Mouse (Mus musculus): ENCODE results near the gene Sdsl. TPM values are rescaled to one million over a fixed set of nuclear protein-coding genes. Genes with fewer than 3 reads are reported as not detected.

The Sdsl gene
- polyA plus RNA-seq, 1 experiment from 2014 or later, result 14.0 TPM

DNA sequence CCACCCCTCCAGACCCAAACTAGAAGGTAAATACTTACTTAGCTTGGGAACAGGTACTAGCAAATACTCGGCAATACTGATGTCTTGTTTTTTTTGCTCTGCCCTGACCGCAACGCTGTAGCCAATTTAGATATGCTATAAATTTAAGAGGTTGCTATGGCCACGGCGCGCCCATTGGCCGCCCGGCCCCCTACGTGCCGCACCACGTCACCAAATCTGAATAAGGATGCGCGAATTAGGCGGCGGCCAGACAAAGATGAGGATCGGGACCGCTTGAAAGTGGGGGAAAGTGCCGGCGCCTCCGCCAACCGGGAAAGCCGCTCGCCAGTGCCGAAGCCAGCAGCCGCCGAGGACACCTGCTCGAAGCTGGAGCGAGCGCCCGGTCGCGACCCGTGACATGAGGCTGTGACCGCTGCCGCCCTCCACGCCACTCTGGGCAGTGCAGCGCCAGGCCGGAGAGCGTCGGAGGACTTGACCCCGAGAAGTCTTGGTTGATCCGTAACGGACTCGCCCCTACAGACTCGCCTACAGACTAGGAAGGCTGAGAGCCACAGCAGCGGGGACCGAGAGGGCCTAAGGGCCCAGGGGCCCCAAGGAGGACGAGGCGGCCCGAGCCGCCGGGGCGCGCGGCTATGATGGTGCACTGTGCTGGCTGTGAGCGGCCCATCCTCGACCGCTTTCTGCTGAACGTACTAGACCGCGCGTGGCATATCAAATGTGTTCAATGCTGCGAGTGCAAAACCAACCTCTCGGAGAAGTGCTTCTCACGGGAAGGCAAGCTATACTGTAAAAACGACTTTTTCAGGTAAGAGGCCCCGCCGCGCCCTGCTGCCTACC lies 40.7 kb downstream of the Sdsl start, which contains the start of gene Lhx5:
Lhx5 (plus strand) TSS at position 51 of the 837 bp plus-strand sequence.
- H3K36me3 ChIP-seq, result no peaks in the 10 kb centered on the region
- no peak within 1 kb of the TSS for H3K4me2 ChIP-seq (replicated peaks)
- WGBS, result under 1% methylated on average over 69 of the region's 69 CpGs
- no peak within 1 kb of the TSS for H3K27ac ChIP-seq
- ATAC-seq, result no peak
- peaks cover 7% of the 10 kb centered on the region for H3K4me1 ChIP-seq (replicated peaks)
- H3K9ac ChIP-seq, result no peak within 1 kb of the TSS
- H3K9me3 ChIP-seq, result no peaks in the 10 kb centered on the region
- no peak within 1 kb of the TSS; the same call in 1 of the 2 replicates for H3K4me3 ChIP-seq (replicated peaks)
- peaks cover 95% of the 10 kb centered on the region for H3K27me3 ChIP-seq (replicated peaks)

DNA sequence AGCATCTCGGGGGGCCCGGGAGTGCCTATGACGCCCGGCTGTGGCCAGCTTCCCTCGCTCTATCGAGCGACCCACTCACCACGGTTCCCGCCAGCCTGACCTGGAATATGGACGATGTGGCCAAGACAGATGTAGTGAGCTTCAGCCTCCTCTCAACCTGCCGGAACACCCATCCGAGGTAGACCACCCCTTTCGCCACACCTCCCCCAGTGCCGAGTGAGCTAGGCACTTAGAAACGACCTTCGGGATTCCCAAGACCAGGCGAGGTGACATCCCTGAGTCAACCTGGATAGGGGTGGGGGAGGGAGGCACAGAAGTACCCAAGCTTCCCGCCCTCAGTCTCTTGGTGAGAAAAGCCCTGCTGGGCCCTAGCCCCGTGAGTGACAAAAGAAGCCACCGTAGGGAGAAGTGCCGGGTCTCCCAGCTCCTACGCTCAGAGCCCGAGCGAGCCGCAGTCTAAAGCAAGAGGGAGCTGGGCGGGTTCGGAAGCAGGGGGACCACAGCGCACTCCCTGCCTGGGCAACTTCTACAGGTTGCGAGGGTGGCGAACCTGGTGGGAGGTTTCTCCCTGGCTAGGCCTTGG lies 41.5 kb downstream of the Sdsl start:
- Histone ChIP-seq H3K4me3 (replicated peaks) (no peak overlapping the region), H3K27me3 (replicated peaks) (peaks cover 95% of the 10 kb centered on the region)
- 1% methylated on average over 30 of the region's 30 CpGs for WGBS

DNA sequence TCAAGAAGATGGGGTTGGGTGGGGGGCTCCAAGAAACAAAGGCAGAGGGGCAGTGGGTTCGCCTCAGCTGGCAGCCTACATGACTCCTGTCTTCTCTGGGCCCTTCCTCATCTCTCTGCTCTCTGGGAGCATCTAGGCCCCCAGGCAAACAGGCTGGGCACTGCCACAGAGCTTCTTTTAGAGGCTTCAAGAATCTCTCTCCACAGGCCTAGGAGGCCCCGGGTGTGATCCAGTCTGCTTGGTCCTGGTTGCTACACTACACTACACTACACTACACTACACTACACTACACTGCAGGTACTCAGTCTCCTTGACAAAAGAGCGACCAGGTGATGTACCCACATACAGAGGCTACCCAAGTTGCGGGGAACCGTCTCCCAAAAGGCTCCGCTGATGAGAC lies 42.9 kb downstream of the Sdsl start:
- no peak overlapping the region for H3K9ac ChIP-seq
- no peak overlapping the region for H3K27ac ChIP-seq
- ATAC-seq, result no peak
- H3K4me2 ChIP-seq (replicated peaks), result no peak overlapping the region
- H3K36me3 ChIP-seq, result no peaks in the 10 kb centered on the region
- H3K4me1 ChIP-seq (replicated peaks), result no peaks in the 10 kb centered on the region; the same call in 1 of the 2 replicates
- peaks cover 91% of the 10 kb centered on the region for H3K27me3 ChIP-seq (replicated peaks)
- WGBS, result 4% methylated on average over 6 of the region's 6 CpGs
- no peaks in the 10 kb centered on the region for H3K9me3 ChIP-seq
- no peak overlapping the region for H3K4me3 ChIP-seq (replicated peaks)

More for the DNA sequence above, 41.5 kb downstream of the Sdsl start:
- Histone ChIP-seq H3K36me3 (no peaks in the 10 kb centered on the region), H3K9me3 (no peaks in the 10 kb centered on the region), H3K4me1 (replicated peaks) (peaks cover 4% of the 10 kb centered on the region), H3K9ac (no peak overlapping the region), H3K27ac (no peak overlapping the region), H3K4me2 (replicated peaks) (no peak overlapping the region)
- no peak for ATAC-seq

DNA sequence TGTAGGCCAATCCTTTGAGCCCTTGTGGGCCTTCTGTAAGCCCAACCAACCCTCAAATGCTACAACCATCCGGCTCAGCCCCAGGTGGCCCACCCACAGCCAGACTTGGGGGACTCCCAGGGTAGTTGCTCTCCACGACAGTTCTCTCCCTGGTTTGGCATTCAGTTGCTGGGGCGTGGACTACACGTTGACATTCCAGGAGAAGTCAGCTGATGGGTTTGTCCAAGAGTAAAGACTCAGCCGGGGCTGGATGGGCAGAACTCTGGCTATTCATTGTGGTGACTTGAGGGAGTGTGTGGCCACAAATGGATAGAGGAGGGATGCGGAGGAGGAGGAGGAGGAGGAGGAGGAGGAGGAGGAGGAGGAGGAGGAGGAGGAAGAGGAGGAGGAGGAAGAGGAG lies 43.6 kb downstream of the Sdsl start:
- Histone ChIP-seq H3K4me1 (replicated peaks) (no peaks in the 10 kb centered on the region; the same call in 1 of the 2 replicates), H3K9ac (no peak overlapping the region), H3K27me3 (replicated peaks) (peaks cover 91% of the 10 kb centered on the region), H3K36me3 (no peaks in the 10 kb centered on the region), H3K27ac (no peak overlapping the region), H3K4me2 (replicated peaks) (no peak overlapping the region), H3K9me3 (no peaks in the 10 kb centered on the region), H3K4me3 (replicated peaks) (no peak overlapping the region)
- 3% methylated on average over 5 of the region's 6 CpGs for WGBS
- no peak for ATAC-seq

DNA sequence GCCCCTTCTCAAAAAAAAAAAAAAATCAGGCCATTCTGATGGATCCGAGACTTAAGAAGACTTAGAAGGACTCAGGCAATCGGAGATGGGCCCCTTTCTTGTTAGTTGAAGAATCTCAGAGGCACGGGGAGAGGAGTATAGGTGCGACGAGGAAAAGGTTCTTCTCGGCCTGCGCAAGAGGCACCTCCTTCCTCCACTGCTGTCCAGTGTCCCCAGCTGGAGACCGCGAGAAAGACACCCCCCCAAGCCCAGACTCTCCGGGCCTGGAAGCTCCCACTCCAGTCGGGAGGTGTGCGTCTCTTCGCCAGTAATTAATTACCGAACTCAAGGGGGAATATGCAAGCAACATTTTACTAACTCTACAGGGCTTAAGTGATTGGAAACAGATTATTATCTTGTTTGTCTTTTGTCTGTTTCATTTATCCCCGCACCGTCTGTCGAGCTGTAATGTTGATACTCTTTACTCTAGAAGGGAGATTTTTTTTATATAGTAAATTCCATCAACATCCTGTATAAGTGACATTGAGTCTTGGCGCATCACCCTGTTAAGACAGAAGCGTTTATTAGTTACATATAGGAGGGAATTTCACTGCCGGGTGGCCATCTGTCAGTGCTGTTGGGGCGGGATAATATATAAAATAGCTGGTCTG lies 44.3 kb downstream of the Sdsl start:
- WGBS, result 2% methylated on average over 21 of the region's 21 CpGs
- H3K9me3 ChIP-seq, result no peaks in the 10 kb centered on the region
- H3K27ac ChIP-seq, result no peak overlapping the region
- H3K4me2 ChIP-seq (replicated peaks), result no peak overlapping the region
- H3K9ac ChIP-seq, result no peak overlapping the region
- ATAC-seq, result no peak
- peaks cover 88% of the 10 kb centered on the region for H3K27me3 ChIP-seq (replicated peaks)
- no peaks in the 10 kb centered on the region; the same call in 1 of the 2 replicates for H3K4me1 ChIP-seq (replicated peaks)
- H3K4me3 ChIP-seq (replicated peaks), result no peak overlapping the region
- H3K36me3 ChIP-seq, result no peaks in the 10 kb centered on the region

DNA sequence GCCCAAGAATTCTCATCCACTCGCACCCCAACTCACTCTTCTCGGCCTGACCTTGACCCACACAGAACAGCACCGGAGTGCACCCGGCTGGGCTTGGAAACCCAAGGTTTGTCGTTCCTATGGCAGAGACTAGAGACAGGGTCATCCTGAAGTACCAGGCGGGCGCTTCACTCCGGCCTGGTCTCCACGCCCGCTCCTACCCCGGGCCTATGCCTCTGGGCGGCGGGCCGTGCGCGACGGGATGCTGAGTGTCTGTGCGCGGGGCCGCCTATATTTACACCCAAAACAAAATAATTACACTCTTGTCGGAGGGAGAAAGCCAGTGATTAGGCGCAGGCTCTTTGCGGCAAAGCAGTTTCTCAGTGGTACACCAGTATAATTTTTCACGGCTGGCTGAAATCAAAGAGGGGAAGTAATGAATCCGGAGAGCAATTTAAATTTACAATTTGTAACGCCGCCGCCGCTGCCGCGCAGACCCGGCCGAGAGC lies 45.1 kb downstream of the Sdsl start:
- Histone ChIP-seq H3K4me1 (replicated peaks) (no peaks in the 10 kb centered on the region; the same call in 1 of the 2 replicates), H3K9me3 (no peaks in the 10 kb centered on the region), H3K9ac (no peak overlapping the region), H3K4me3 (replicated peaks) (no peak overlapping the region), H3K27ac (no peak overlapping the region), H3K36me3 (no peaks in the 10 kb centered on the region), H3K27me3 (replicated peaks) (peaks cover 88% of the 10 kb centered on the region), H3K4me2 (replicated peaks) (no peak overlapping the region)
- WGBS, result under 1% methylated on average over 33 of the region's 33 CpGs
- ATAC-seq, result no peak

DNA sequence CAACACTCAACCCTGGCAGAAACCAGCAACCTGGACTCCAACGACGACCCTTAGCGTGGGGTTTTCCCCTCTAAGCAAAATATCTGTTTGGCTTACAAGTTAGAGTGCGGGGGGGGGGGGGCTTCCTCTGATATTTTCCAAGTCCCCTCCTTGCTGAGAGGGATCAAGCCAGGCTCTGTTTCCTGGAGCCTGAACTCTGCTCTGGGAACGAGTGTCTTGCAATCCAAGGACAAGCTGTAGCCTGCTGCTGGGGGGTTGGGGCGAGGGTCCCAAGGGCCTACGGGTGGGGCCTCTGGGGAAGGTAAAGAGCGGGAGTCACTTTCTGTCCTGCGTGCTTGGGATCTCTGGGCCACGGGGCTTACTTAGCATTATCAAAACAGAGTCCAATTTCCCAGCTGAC lies 46.0 kb downstream of the Sdsl start:
- no peak overlapping the region for H3K9ac ChIP-seq
- no peak for ATAC-seq
- no peaks in the 10 kb centered on the region for H3K9me3 ChIP-seq
- H3K4me3 ChIP-seq (replicated peaks), result no peak overlapping the region
- no peak overlapping the region for H3K27ac ChIP-seq
- WGBS, result 2% methylated on average over 10 of the region's 10 CpGs
- no peak overlapping the region for H3K4me2 ChIP-seq (replicated peaks)
- H3K36me3 ChIP-seq, result no peaks in the 10 kb centered on the region
- peaks cover 88% of the 10 kb centered on the region for H3K27me3 ChIP-seq (replicated peaks)
- H3K4me1 ChIP-seq (replicated peaks), result no peaks in the 10 kb centered on the region; the same call in 1 of the 2 replicates

DNA sequence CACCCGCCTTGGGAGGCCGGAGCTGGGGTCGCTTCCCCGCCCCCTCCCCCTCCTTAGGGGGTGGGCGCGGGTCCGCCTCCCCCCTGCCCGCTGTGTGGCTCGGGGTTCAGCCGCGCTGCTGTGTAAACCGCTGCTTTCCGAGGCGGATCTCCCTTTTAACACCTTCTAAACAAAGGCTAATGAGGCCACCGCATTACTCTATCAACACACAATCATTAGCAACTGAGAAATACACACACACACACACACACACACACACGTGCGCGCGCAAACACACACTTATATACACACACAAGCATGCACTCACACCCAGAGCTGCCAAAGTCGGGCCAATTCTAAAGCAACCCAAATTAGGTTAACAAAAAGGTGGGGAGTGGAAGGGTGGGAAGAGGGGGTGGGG lies 46.9 kb downstream of the Sdsl start:
- H3K27ac ChIP-seq, result no peak overlapping the region
- H3K27me3 ChIP-seq (replicated peaks), result peaks cover 86% of the 10 kb centered on the region
- no peaks in the 10 kb centered on the region for H3K36me3 ChIP-seq
- H3K9ac ChIP-seq, result no peak overlapping the region
- no peaks in the 10 kb centered on the region; the same call in 1 of the 2 replicates for H3K4me1 ChIP-seq (replicated peaks)
- no peak overlapping the region for H3K4me2 ChIP-seq (replicated peaks)
- H3K9me3 ChIP-seq, result no peaks in the 10 kb centered on the region
- ATAC-seq, result no peak
- no peak overlapping the region for H3K4me3 ChIP-seq (replicated peaks)
- 0% methylated on average over 16 of the region's 20 CpGs for WGBS

DNA sequence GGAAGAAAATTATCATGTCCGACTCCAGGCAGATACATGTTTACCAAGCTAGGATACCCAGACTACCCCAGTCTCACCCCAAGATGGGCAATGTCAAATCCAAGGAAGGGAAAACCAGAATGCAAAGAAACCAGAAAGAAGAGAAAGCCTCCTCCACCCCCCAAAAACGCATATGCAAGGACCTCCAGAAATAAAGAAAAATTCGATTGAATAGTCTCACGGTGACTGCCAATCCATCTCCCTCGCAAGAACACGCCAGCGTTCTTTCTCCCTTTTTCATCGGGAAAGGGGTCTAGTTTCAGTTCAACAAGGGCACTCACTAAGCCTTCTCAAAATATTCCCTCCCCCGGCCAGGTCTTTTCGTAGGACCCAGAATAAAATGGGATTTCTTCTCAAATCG lies 48.0 kb downstream of the Sdsl start:
- peaks cover 82% of the 10 kb centered on the region for H3K27me3 ChIP-seq (replicated peaks)
- H3K4me1 ChIP-seq (replicated peaks), result no peaks in the 10 kb centered on the region; the same call in 1 of the 2 replicates
- H3K27ac ChIP-seq, result no peak overlapping the region
- WGBS, result 2% methylated on average over 11 of the region's 11 CpGs
- H3K36me3 ChIP-seq, result no peaks in the 10 kb centered on the region
- H3K4me2 ChIP-seq (replicated peaks), result no peak overlapping the region
- no peaks in the 10 kb centered on the region for H3K9me3 ChIP-seq
- no peak overlapping the region for H3K4me3 ChIP-seq (replicated peaks)
- ATAC-seq, result no peak
- H3K9ac ChIP-seq, result no peak overlapping the region

DNA sequence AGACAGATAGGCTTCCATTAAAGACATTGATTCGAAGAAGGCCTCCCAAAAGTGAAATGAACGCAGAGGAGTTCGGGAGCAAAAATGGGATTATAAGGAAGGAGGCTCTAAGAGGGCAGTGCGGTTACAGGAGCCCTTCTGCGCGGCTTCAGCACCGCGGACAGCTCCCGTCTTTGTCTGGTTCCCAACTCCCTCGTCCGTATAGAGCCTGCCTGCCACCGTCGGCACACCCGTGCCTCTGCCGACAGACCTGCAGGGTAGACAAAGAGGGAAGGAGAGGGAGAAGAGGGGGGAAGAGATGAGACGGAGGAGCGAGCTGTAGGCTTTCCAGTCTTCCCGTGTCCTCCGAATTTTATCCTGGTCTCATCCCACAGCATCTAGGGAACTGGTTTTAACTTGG lies 48.6 kb downstream of the Sdsl start:
- Histone ChIP-seq H3K27ac (no peak overlapping the region), H3K9ac (no peak overlapping the region), H3K4me2 (replicated peaks) (no peak overlapping the region), H3K4me1 (replicated peaks) (no peaks in the 10 kb centered on the region; the same call in 1 of the 2 replicates), H3K9me3 (no peaks in the 10 kb centered on the region), H3K36me3 (no peaks in the 10 kb centered on the region), H3K27me3 (replicated peaks) (peaks cover 77% of the 10 kb centered on the region), H3K4me3 (replicated peaks) (no peak overlapping the region)
- ATAC-seq, result no peak
- WGBS, result 2% methylated on average over 19 of the region's 19 CpGs

DNA sequence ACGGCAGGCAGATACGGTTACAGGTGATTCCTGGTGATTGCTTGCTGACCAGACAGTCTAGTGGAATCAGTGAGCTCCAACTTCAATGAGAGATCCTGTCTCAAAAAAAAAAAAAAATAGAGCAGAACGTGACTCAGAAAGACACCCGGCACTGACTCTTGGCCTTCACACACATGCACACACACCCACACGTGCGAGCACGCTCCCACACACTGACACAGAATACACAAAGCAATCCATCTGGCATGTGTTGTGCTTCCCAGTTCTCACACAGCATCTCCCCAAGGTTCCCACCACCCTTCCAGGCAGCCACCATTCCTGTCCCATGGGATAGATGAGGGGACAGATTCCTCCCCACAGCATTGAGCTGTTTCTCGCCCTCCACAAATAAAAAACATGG lies 52.5 kb downstream of the Sdsl start:
- ATAC-seq, result no peak
- no peaks in the 10 kb centered on the region for H3K9me3 ChIP-seq
- no peak overlapping the region for H3K9ac ChIP-seq
- no peak overlapping the region for H3K4me3 ChIP-seq (replicated peaks)
- peaks cover 54% of the 10 kb centered on the region for H3K27me3 ChIP-seq (replicated peaks)
- no peak overlapping the region for H3K27ac ChIP-seq
- 81% methylated on average over 8 of the region's 8 CpGs for WGBS
- H3K36me3 ChIP-seq, result no peaks in the 10 kb centered on the region
- H3K4me2 ChIP-seq (replicated peaks), result no peak overlapping the region
- H3K4me1 ChIP-seq (replicated peaks), result no peaks in the 10 kb centered on the region

DNA sequence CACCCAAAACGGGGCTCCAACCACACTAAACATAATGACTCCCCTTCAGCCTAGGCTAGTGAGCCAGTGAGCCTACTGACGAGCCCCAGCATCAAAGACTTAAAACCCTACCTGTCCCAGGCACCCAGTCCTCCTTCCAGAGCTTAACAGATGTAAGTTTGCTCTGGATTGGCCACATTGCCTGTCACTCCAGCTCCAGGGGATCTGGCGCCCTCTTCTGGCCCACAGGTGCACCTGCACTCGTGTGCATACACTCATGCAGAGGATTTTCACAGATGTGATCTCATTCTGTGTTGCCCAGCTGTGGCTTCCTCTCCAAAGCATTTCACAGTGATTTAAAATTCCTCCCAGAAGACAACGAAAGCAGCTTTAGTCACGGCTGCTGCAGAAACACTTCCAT lies 59.2 kb downstream of the Sdsl start:
- Histone ChIP-seq H3K27me3 (replicated peaks) (peaks cover 36% of the 10 kb centered on the region), H3K4me3 (replicated peaks) (no peak overlapping the region)
- 79% methylated on average over 6 of the region's 6 CpGs for WGBS

More for the DNA sequence above, 59.2 kb downstream of the Sdsl start:
- Histone ChIP-seq H3K9ac (no peak overlapping the region), H3K36me3 (no peaks in the 10 kb centered on the region), H3K4me1 (replicated peaks) (no peaks in the 10 kb centered on the region), H3K27ac (no peak overlapping the region), H3K9me3 (no peaks in the 10 kb centered on the region), H3K4me2 (replicated peaks) (no peak overlapping the region)
- no peak for ATAC-seq

All from intestine, embryonic 15.5 days (tissue).